8 mouse cellular contexts compared by ENCODE assay signal in genomic region chr4:7175030-7175429, GRCm38 (mm10).
"Had no signal": no experiment of that assay in that cellular context is flagged by ENCODE, and none has a peak within 500 bp of the region (broad histone marks: within the 10 kb centered on the region; RNA-seq: fewer than 3 reads in every experiment).

No protein-coding gene starts in this region.

- DNase-seq: kidney, adult 18-20 months; kidney, postnatal 14 days; lung, embryonic 14.5 days; lung, postnatal 10 days; lung, postnatal 4 days; midbrain, embryonic 14.5 days; retina, postnatal 1 day; right cerebral cortex, postnatal 14 days had no signal
